Mouse (Mus musculus) kidney, adult 9 months (tissue): ENCODE results near the gene Gpr153.

Experiments used
- DNase-seq: peaks from one replicate; pipeline ENCODE4 v3.0.0; 2022

Gpr153 gene

GRCm38 (mm10) chr4:152290991-152291390, 17.0 kb downstream of the Gpr153 start:
- no peak for DNase-seq

DNA sequence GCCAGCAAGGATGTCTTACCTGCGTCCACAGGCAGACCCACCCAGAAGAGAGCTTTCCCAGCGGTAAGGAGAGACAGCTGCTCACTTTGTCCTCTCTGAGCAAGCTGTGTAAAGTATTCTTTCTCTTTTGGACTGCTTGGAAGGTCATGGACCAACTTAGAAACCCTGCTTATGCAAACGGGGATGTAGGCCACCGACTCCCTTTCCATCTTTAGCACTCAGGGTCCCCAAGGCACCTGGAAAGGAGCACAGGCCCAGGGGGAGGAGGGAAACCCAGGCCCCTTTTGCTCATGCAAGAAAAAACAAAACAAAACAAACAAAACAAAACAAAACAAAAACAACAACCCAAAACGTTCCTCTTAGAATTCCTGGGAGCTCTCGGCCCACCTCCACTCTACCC, 17.5 kb downstream of the Gpr153 start, which contains the start of gene Hes3:
TSS of gene Hes3 (minus strand) at position 101 of the 400 bp plus-strand sequence.
- no peak for DNase-seq

DNA sequence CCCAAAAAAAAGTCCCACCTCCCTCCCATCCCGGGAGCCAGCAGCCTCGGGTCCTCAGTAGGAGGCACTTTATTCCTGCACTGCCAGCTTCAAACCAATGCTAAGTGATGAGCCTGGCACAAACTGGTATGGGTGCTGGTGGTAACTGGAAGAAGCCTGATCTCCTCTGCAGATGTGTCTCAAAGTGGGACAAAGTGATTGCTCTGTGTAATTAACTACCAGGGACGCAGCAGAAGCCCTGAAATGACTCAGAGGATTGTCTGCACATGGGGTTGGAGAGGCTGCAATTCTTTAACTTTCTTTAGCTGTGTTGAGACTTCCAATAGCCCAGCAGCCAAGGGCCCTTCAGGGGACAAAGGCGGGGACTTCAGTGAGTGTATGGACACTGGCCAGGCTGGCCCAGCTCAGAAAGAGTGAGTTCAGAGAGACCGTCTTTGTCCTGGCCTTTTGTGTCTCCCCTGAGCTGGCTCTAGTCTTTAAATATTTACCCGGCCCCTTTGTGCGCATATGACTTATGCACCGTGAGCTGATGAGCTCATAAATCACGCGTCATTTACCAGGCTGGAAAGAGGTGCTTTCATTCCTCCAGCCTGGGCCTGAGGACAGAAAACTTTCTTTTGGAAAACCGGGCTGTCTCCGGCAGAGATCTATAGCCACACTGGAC, 18.2 kb downstream of the Gpr153 start:
- no peak for DNase-seq

GRCm38 (mm10) chr4:152294188-152294929, 20.3 kb downstream of the Gpr153 start:
- DNase-seq = peak; percentile 49

DNA sequence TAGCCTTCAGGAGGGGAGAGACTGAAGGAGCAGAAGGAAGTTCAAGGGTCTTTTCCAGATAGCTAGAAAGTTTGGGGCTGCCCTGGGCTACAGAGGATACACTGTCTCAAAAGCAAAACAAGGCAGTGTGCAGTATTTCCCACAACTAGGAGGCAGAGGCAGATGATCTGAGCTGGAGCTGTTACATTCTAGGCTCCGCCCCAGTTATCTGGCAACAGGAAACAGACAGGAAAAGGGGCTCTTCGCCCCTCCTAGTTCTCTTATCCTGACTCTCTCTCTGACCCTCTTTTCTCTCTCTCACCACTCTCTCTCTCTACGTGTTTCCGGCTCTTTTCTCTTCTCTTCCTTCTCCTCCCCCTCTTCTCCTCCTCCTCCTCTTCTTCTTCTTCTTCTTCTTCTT, 21.9 kb downstream of the Gpr153 start:
- no peak for DNase-seq

DNA sequence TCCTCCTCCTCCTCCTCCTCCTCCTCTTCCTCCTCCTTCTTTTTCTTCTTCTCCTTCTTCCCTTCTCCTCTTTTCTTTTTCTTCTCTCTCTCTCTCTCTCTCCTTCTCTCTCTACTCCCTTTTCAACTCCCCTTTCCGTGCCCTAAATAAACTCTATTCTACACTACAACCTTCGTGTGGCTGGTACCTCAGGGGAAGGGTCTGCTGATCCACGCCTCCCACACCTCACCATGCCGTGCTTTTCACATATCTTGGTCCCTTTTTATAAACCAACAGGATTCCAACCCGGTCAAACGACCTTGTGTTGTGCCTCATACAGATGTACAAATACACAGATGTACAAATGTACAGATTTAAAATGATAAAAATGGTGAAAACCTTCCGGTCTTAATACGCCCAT, 22.3 kb downstream of the Gpr153 start:
- no peak for DNase-seq

- peak; percentile 99 for DNase-seq
Observed at GRCm38 (mm10) chr4:152296874-152297861, 23.1 kb downstream of the Gpr153 start, which contains the start of gene Icmt. Gene Icmt (plus strand): TSS chr4:152297227.

DNA sequence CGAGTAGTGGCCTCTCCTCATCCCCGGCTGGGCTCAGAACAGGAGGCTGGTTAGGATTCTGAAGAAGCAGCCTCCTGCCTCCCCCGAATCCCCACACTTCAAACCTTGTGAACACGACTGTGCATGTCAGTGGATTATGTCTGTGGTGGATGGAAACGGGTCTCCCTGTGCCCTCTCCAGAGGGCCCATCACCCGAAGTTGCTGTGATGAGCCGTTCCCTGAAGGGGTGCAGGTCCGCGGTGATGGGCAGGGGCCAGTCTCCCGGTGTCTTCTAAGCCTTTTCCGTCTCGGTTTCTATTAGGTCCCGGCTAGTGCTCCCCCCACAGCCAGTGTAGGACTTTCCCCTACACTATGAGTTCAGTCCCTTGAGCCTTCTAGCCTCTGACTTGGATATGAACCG, 24.8 kb downstream of the Gpr153 start:
- no peak for DNase-seq

- no peak for DNase-seq
Observed at GRCm38 (mm10) chr4:152300375-152300774, 26.3 kb downstream of the Gpr153 start.

GRCm38 (mm10) chr4:152302012-152302411, 28.0 kb downstream of the Gpr153 start:
- peak; percentile 72 for DNase-seq

DNA sequence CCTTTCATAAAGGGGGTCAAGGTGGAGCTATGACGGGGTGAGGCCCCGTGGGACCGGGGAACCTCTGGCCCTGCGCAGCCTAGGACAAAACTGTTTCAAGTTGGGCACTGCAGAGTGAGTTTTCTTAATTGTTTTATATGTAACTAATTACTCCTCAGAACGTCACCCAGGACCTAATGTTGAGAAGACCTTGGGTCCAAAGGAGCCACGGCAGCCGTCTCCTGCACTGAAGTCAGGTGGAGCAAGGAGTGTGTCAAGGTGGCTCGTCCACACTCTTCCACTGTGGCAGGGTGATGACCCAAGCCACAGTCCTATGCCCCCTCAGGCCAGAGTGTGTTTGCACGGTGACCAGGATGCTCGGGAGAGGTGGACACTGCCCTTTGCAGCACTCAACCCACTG, 29.1 kb downstream of the Gpr153 start:
- peak; percentile 81 for DNase-seq

DNA sequence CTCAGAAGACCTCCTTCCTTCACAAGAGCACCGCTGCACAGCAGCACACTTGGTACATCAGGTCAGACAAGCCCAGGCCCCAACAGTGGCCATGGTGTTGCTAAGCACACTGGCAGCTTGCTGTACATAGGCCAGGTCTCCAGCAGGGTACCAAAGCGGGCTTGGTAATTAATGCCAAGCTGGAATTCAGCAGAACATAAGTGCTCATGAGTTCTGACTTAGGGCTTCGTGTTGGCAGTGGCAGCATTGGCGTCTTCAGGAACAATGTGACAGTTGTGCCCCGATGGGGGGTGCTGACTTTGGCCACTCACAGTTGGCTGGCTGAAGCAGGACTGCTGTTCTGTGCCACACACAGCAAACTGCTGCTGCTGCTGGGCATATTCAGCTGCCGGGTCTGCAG, 30.7 kb downstream of the Gpr153 start:
- no peak for DNase-seq

- no peak for DNase-seq
Observed at GRCm38 (mm10) chr4:152305991-152306390, 32.0 kb downstream of the Gpr153 start.

DNA sequence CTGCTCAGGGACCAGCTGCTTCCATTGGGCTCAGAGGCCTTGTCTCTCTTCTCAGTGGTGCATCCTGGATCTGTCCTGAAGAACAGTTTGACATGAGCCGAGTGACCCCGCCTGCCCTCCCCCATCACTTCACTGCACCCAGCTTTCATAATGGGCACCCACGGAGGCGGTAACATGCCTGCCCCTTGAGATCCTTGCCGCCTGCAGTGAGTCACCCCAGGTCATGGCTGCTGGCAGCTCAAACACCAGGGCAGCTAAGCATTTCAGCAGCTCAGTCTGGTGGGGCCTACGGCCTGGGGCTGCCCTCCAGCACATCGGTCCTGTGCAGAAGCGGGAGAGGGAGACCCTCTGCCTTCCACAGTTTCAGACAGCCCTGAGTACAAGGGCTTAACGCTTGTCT, 33.5 kb downstream of the Gpr153 start:
- DNase-seq = no peak

- DNase-seq = no peak
Observed at GRCm38 (mm10) chr4:152312186-152312585, 38.2 kb downstream of the Gpr153 start.

DNA sequence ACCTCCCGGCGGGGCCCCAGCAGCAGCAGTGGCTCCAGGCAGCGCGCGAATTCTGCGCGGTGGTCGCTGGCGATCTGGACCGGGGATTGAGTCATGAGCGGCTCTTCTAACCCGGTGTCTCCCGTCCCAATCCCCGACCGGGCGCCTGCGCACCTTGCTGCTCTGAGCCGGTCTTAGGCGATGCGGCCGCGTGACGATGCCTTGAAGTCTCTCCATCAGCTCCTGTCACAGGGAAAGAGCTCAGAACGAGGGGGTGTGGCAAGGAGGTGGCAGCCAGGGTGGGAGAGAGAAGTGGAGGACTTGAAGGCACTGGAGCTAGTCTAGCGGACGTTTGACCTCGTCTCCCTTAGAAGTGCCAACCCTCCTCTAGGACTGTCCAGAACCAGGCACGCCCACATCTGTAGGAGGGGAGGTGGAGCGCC, 39.2 kb downstream of the Gpr153 start:
- DNase-seq = no peak

DNA sequence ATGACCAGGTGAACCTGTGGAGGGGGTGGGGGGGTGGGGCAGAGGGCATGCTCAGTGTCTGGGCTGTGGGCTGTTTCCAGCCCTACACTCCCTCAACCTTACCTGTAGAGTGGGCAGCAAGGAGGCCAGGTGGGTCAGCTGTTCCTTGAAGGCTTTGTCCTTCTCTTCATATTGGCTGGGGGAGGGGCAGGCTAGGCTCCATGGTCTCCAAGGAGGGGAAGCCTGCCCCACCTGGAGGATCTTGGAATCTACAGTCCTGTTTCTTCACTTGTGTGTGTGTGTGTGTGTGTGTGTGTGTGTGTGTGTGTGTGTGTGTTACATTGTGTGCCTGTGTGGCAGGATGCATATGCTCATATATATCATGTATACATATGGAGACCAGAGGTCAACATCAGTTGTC, 39.9 kb downstream of the Gpr153 start:
- peak; percentile 44 for DNase-seq

DNA sequence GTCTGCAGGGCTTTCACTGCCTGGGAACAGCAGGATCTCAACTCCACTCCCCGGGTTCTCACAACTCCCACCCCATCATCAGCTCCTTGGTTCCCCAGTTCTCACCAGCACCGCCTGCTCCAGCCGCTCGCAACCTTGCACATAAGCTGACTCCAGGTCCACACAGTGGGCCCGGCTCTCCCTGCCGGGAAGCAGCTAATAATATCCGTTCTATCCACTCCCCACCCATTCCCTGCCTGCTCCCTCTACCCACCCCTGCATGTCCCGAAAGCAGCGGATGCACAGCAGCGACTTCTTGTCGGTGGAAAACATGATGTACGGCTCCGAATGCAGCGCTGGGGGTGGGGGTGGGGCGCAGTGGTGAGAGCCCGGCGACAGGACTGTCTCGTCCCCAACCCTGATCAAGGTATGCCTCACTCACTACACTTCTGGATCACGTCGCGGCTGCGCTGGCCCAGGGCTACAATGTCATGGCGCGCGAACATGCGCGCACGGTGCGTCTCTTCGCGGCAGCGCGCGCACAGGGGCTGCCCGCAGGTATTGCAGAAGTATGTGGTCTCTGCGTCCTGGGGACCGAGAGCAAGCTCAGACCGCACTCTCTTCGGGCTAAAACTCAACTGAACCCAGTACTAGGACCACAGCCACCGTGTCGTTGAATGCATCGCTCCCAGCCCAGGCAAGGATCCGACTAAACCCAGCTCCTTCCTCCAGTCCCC, 41.6 kb downstream of the Gpr153 start:
- DNase-seq = no peak

DNA sequence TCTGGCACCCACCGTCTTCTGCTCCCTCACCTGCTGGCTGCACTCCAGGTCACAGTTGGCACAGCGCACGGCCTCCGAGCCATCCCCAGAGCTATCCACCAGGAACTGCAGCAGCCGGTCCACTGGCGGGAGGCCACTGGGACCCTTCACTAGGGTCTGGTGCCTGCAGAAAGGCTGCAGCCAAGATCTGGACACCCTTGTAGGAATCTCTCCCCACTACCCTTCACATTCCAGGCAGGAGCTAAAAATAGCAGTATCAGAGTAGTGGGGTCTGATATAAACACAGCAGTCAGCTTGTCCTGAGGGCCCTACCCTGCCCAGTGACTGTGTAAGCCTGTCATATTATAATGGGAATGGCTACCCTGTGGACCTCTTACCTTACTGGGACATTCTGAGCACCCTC, 43.6 kb downstream of the Gpr153 start:
- DNase-seq = no peak

GRCm38 (mm10) chr4:152318517-152319234, 44.6 kb downstream of the Gpr153 start, which contains the start of gene Rnf207:
Gene Rnf207 (minus strand): TSS chr4:152318993.
- DNase-seq = peak; percentile 66

GRCm38 (mm10) chr4:152321464-152321863, 47.4 kb downstream of the Gpr153 start:
- peak; percentile 64 for DNase-seq
